Mouse (Mus musculus): Measurements from ENCODE around the gene Elovl2. TPM values are rescaled to one million over a fixed set of nuclear protein-coding genes. Genes with fewer than 3 reads are reported as not detected.

Gene Elovl2
- polyA plus RNA-seq, 1 experiment from 2014 or later = 46.9 TPM

DNA sequence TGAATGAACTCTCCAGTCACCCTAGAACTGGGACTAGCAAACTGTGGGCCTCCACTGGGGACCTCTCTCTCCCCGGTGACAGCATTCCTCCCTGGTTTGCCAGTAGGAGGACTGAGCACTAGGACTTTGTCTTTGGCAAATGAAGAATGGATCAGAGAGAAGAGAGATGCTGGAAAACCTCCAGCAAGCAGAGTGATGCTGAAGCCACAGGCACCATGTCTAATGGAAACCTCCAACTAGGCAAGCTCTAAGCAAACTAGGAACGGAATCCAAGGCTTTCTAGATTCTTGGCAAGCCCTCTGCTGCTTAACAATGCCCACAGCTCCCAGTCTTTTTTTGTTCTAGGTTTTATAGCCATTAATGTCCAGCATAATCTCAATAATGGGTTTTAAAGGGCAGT lies 19.3 kb downstream of the Elovl2 start:
- 68% methylated on average over 2 of the region's 2 CpGs for WGBS
- H3K4me2 ChIP-seq (replicated peaks) = no peak overlapping the region
- no peak for ATAC-seq (ENCODE audit: low FRiP score, low read depth)
- no peak overlapping the region for H3K27ac ChIP-seq
- no peaks in the 10 kb centered on the region for H3K27me3 ChIP-seq (replicated peaks)
- peaks cover 11% of the 10 kb centered on the region for H3K4me1 ChIP-seq
- H3K9ac ChIP-seq = no peak overlapping the region
- H3K36me3 ChIP-seq = no peaks in the 10 kb centered on the region
- H3K9me3 ChIP-seq = no peaks in the 10 kb centered on the region
- H3K4me3 ChIP-seq = no peak overlapping the region

DNA sequence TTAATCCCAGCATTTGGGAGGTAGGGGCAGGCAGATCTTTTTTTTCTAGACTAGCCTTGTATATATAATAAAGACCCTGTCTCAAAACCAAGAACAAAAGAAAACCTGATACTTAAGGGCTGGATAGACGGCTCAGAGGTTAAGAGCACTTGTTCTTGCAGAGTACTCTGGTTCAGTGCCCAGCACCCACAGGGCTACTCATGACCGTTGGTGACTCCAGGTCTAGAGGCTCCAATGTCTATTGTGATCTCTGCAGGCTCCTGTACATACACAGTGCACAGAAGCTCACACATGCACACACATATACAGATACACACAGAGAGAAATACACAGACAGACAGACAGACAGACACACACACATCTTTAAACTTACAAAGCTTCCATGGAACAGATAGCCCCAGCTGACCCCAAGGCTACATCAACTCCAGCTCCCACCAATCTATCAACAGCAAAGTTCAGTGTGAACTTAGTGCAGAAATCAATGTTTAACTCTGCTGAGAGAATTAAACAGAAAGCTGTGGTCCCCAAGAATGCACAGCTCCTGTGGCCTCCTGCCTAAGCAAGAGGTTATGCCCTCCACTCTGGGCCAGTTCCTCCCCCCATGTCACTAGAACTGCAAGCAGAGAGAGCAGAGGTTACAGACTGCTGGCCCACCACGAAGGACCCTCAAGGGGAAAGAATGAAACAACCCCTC lies 24.4 kb downstream of the Elovl2 start:
- no peak overlapping the region for H3K4me3 ChIP-seq
- no peak overlapping the region for H3K4me2 ChIP-seq (replicated peaks)
- H3K4me1 ChIP-seq = no peaks in the 10 kb centered on the region
- no peak for ATAC-seq (ENCODE audit: low FRiP score, low read depth)
- H3K9me3 ChIP-seq = no peaks in the 10 kb centered on the region
- no peak overlapping the region for H3K9ac ChIP-seq
- no peak overlapping the region for H3K27ac ChIP-seq
- peaks cover 15% of the 10 kb centered on the region; the same call in 1 of the 2 replicates for H3K36me3 ChIP-seq
- 71% methylated on average over 3 of the region's 3 CpGs for WGBS
- H3K27me3 ChIP-seq (replicated peaks) = no peaks in the 10 kb centered on the region

DNA sequence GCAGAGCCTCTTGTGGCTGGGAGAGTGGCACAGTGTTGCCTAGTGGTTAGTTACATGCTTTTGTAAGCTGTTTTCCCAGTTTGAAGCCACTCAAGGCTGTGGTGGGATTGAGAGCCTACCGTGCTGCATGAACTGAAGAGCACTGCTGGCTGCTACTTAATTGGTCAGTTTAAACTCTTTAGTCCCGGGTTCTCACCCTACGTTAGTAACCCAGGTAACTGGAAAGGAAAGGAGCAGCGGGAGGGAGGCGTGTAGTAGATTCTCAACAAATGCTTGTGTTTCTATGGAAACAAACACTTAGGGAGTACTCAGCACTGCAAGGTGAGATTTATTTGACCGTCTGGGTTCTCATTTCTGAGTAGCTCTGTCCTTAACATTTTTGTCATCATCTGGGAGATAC lies 32.3 kb downstream of the Elovl2 start:
- H3K27ac ChIP-seq = no peak overlapping the region
- ATAC-seq (ENCODE audit: low FRiP score, low read depth) = no peak
- H3K9ac ChIP-seq = no peak overlapping the region
- H3K4me3 ChIP-seq = no peak overlapping the region
- H3K4me2 ChIP-seq (replicated peaks) = no peak overlapping the region
- H3K27me3 ChIP-seq (replicated peaks) = no peaks in the 10 kb centered on the region
- no peaks in the 10 kb centered on the region for H3K4me1 ChIP-seq
- H3K9me3 ChIP-seq = no peaks in the 10 kb centered on the region
- WGBS = 70% methylated on average over 6 of the region's 6 CpGs
- peaks cover 45% of the 10 kb centered on the region for H3K36me3 ChIP-seq

DNA sequence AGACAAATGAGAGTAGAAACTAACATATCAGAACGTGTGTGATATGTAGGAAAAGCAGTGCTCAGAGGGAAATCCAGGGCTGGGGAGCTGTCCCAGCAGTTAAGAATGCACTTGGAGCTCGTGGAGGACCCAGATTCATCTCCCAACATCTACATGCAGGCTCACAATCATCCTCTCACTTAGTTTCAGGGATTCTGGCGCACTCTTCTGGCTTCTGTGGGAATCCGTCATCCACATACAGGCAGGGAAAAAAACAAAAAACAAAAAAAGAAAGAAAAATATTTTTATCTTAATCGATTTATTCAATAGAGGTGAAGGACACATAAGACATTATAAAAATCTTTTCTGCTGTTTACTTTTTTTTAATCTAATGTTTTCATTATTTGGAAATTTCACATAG lies 61.8 kb downstream of the Elovl2 start:
- Histone ChIP-seq H3K36me3 (no peaks in the 10 kb centered on the region), H3K4me2 (replicated peaks) (no peak overlapping the region), H3K9me3 (no peaks in the 10 kb centered on the region), H3K27me3 (replicated peaks) (no peaks in the 10 kb centered on the region), H3K4me3 (no peak overlapping the region), H3K4me1 (no peaks in the 10 kb centered on the region), H3K9ac (no peak overlapping the region), H3K27ac (no peak overlapping the region)
- WGBS = 75% methylated on average over 5 of the region's 5 CpGs
- ATAC-seq (ENCODE audit: low FRiP score, low read depth) = no peak

DNA sequence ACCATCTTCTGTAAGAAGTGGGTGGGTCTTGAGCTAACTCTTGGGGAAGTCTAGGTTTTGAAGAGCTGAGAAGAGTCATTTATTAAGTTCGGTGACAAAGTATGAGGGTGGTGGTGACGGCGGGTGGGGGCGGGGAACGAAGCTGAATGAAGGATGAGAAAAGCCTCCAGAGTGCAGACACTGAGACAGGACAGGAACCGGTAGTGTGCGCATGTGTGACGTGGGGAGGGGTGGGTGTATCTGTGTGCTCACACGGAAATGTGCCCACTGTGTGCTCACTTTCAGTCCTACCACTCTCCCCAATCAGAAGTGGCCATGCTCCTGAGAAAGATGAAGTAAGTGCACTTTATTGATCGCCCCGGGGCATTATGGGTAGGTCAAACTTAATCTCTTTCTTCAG lies 67.1 kb downstream of the Elovl2 start:
- no peak overlapping the region for H3K27ac ChIP-seq
- no peaks in the 10 kb centered on the region for H3K9me3 ChIP-seq
- 88% methylated on average over 11 of the region's 11 CpGs for whole genome bisulfite sequencing
- no peaks in the 10 kb centered on the region for H3K4me1 ChIP-seq
- no peak overlapping the region for H3K4me3 ChIP-seq
- no peak overlapping the region for H3K4me2 ChIP-seq (replicated peaks)
- H3K27me3 ChIP-seq (replicated peaks) = no peaks in the 10 kb centered on the region
- no peak overlapping the region for H3K9ac ChIP-seq
- no peak for ATAC-seq (ENCODE audit: low FRiP score, low read depth)
- H3K36me3 ChIP-seq = no peaks in the 10 kb centered on the region

DNA sequence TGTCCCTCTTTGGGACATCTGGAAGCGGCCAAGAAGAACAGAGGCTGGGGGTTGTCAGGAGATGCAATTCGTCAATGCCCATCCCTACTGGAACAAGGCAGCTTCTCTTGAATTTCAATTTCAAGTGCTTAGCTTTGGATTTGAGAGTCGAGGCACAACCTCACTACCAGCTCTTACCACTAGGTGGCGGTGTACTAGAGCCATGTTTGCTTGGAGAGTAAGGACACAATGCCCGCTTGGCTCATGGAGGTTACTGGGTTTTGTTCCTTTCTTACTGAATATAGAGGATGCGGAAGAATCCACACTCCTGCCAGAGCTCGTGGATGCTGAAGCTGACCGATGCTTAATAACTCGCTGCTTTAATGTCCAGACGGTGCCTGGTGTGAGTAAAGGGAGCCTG lies 73.9 kb downstream of the Elovl2 start:
- H3K36me3 ChIP-seq = no peaks in the 10 kb centered on the region
- no peaks in the 10 kb centered on the region for H3K4me1 ChIP-seq
- no peak for ATAC-seq (ENCODE audit: low FRiP score, low read depth)
- no peak overlapping the region for H3K4me2 ChIP-seq (replicated peaks)
- H3K4me3 ChIP-seq = no peak overlapping the region
- H3K27me3 ChIP-seq (replicated peaks) = no peaks in the 10 kb centered on the region
- 83% methylated on average over 10 of the region's 10 CpGs for WGBS
- H3K9ac ChIP-seq = no peak overlapping the region
- no peaks in the 10 kb centered on the region for H3K9me3 ChIP-seq
- no peak overlapping the region for H3K27ac ChIP-seq

DNA sequence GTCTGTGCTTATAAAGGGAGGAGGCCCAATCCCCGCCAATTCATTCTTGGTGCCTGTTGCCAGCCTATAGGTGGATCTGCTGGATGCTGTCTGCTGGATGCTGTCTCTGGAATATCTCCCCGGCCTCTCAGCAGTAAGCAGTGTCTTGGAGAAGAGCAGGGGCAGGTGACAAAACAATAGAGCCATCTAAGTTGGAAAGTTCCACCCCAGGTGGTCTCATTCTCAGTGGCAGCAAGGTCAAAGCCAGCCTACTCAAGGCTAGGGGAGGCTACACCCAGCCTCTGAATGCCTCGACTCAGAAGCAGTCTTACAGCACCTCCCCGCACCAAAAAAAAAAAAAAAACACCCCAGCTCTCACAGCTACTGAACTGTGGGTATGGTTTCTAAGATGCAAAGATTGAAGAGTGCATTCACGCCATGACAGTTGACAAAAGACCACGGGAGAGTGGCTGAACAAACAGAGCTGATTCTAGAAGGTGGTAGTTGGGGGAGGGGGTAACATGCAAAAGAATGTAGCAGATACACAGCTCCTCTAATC lies 74.7 kb downstream of the Elovl2 start:
- Histone ChIP-seq H3K4me1 (no peaks in the 10 kb centered on the region), H3K27me3 (replicated peaks) (no peaks in the 10 kb centered on the region), H3K27ac (no peak overlapping the region), H3K4me2 (replicated peaks) (no peak overlapping the region), H3K9ac (no peak overlapping the region), H3K9me3 (no peaks in the 10 kb centered on the region), H3K36me3 (no peaks in the 10 kb centered on the region), H3K4me3 (no peak overlapping the region)
- 61% methylated on average over 6 of the region's 6 CpGs for WGBS
- ATAC-seq (ENCODE audit: low FRiP score, low read depth) = no peak

DNA sequence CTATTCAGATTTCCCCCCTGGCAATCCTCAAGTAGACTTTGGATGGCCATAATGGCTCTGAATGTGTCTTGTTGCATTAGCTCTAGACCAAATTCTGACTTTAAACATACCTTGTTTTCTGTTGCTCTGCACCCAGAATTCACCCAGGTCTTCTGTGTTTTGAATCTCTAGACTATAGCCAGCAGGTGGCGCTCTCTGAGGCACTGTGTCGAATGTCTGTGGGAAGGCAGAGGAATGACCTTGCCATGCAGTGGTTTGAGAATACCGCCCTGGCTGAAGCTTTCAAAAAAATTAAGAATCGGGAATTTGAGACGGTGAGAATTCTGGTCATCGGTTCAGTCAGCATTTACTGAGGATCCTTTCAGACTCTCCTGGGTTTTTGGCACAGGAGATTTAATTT lies 85.3 kb downstream of the Elovl2 start:
- H3K9ac ChIP-seq = no peak overlapping the region
- no peaks in the 10 kb centered on the region for H3K9me3 ChIP-seq

More for the DNA sequence above, 85.3 kb downstream of the Elovl2 start:
- whole genome bisulfite sequencing = 10% methylated on average over 6 of the region's 6 CpGs
- Histone ChIP-seq H3K36me3 (no peaks in the 10 kb centered on the region), H3K4me1 (no peaks in the 10 kb centered on the region), H3K4me3 (no peak overlapping the region), H3K27ac (no peak overlapping the region), H3K27me3 (replicated peaks) (no peaks in the 10 kb centered on the region), H3K4me2 (replicated peaks) (no peak overlapping the region)
- no peak for ATAC-seq (ENCODE audit: low FRiP score, low read depth)

Other genes with a start within 250 kb of the Elovl2 start
- 71.9 and 75.2 TPM in 2 replicates for gene Pak1ip1, start 219.4 kb downstream of the Elovl2 start, polyA plus RNA-seq (2016; fragmentation: Nextera tagmentation; extraction: Ambion mirVana)
- 148 and 166 TPM in 2 replicates for gene Tmem14c, start 204.1 kb downstream of the Elovl2 start, polyA plus RNA-seq (2016; fragmentation: Nextera tagmentation; extraction: Ambion mirVana)
- gene Mak, start 140.7 kb downstream of the Elovl2 start, polyA plus RNA-seq (2016; fragmentation: Nextera tagmentation; extraction: Ambion mirVana) = 0.29 and 0.40 TPM in 2 replicates
- gene Gcm2, start 109.4 kb downstream of the Elovl2 start, polyA plus RNA-seq (2016; fragmentation: Nextera tagmentation; extraction: Ambion mirVana) = not detected in 2 replicates
- gene Sycp2l, start 106.1 kb downstream of the Elovl2 start, polyA plus RNA-seq (2016; fragmentation: Nextera tagmentation; extraction: Ambion mirVana) = not detected in 2 replicates
- 23.1 and 23.8 TPM in 2 replicates for gene Smim13, start 29.4 kb upstream of the Elovl2 start, polyA plus RNA-seq (2016; fragmentation: Nextera tagmentation; extraction: Ambion mirVana)
- not detected in 2 replicates for gene Gm17364, start 53.6 kb upstream of the Elovl2 start, polyA plus RNA-seq (2016; fragmentation: Nextera tagmentation; extraction: Ambion mirVana)

Measured in neural tube, embryonic 12.5 days (tissue).